Comparison of ENCODE assay signal across 19 mouse cellular contexts in the genomic region with DNA sequence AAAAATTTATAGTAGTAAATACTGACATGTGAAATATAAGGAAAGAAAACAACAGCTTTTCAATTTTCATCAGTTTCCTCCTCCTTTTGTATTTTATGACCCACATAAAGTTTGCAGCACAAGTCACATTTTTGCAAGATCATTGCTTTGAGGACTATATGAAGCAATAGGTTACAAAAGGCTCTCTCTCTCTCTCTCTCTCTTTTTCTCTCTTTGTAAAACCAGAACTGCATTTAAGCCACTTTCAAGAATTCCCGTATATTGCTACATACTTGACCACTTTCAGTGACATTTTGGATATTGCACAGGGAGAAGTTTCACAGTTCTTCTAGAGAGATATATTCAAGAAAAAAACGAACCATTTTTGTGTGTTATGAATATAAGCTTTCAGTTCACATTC.
"Had no signal": no experiment of that assay in that cellular context is flagged by ENCODE, and none has a peak within 500 bp of the region (broad histone marks: within the 10 kb centered on the region; RNA-seq: fewer than 3 reads in every experiment).

No protein-coding gene starts in this region.

- ATAC-seq: intestine, postnatal 0 days; liver, embryonic 12.5 days had no signal

- H3K27me3 ChIP-seq: limb, embryonic 13.5 days; liver, embryonic 12.5 days; liver, embryonic 15.5 days; lung, embryonic 15.5 days; stomach, embryonic 15.5 days had no signal

- H3K9ac ChIP-seq: limb, embryonic 13.5 days; liver, embryonic 12.5 days; liver, embryonic 15.5 days; lung, embryonic 15.5 days; stomach, embryonic 15.5 days had no signal

- DNase-seq: kidney, adult 8-10 months; kidney, postnatal 14 days; kidney, postnatal 4 days; liver; lung, adult 18-20 months; midbrain, embryonic 14.5 days; right cerebral cortex, adult 18-20 months; right cerebral cortex, postnatal 25 days; spleen, adult 18-20 months; thymus, postnatal 25 days had no signal

- H3K4me1 ChIP-seq: liver, embryonic 12.5 days; liver, embryonic 15.5 days; lung, embryonic 15.5 days; stomach, embryonic 15.5 days had no signal

- H3K36me3 ChIP-seq: limb, embryonic 10.5 days; limb, embryonic 13.5 days; liver, embryonic 12.5 days; liver, embryonic 15.5 days; lung, embryonic 15.5 days; stomach, embryonic 15.5 days had no signal

- H3K27ac ChIP-seq: limb, embryonic 10.5 days; limb, embryonic 13.5 days; liver, embryonic 12.5 days; liver, embryonic 15.5 days; lung, embryonic 15.5 days; macrophage; stomach, embryonic 15.5 days had no signal

- H3K4me2 ChIP-seq: limb, embryonic 13.5 days; liver, embryonic 12.5 days; liver, embryonic 15.5 days; lung, embryonic 15.5 days; midbrain, embryonic 11.5 days; stomach, embryonic 15.5 days had no signal

- H3K4me3 ChIP-seq: limb, embryonic 10.5 days; limb, embryonic 13.5 days; liver, embryonic 12.5 days; liver, embryonic 15.5 days; lung, embryonic 15.5 days; stomach, embryonic 15.5 days had no signal

- H3K9me3 ChIP-seq: limb, embryonic 10.5 days; limb, embryonic 13.5 days; liver, embryonic 12.5 days; liver, embryonic 15.5 days; lung, embryonic 15.5 days; stomach, embryonic 15.5 days had no signal
